ENCODE assay signal across 29 mouse cellular contexts in the genomic region with DNA sequence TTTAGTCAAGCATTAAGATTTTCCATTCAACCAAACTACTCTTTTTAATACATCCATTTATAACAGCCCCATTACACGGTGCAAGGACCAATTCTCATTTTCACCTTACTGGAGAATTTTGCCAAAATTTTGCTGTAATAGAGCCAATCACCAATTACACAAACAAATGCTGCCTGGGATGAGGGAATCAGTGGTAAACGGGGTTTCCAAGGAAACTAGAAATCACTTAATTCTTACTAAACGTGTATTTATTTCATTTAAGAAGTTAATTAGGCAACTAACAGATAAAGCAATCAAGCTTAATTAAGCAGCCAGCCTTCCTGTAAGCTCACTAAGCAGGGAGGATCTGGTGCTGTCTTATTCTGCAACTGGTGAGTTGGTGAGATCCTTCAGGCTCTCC. TPM values are rescaled to one million over a fixed set of nuclear protein-coding genes. Genes with fewer than 3 reads are reported as not detected.
DNase-seq lines count a peak whose midpoint lies in the region; ATAC-seq and TF ChIP-seq lines count a peak whose summit lies in the region.
"Had no signal": no experiment of that assay in that cellular context is flagged by ENCODE, and none has a peak within 500 bp of the region (broad histone marks: within the 10 kb centered on the region; RNA-seq: fewer than 3 reads in every experiment).

No protein-coding gene starts in this region.

- ATAC-seq in forebrain, embryonic 14.5 days = no peak; the same call in 1 of the 2 replicates
- ATAC-seq in forebrain, embryonic 12.5 days (ENCODE audit: low FRiP score) = no peak
- no peak for ATAC-seq in hindbrain, postnatal 0 days

- no peak overlapping the region for H3K27ac ChIP-seq in forebrain, embryonic 14.5 days (ENCODE audit: low read depth, low read length)
- H3K27ac ChIP-seq in forebrain, embryonic 12.5 days = no peak overlapping the region
- no peak overlapping the region for H3K27ac ChIP-seq in hindbrain, postnatal 0 days
- H3K27ac ChIP-seq in hindbrain, embryonic 10.5 days = no peak overlapping the region
- H3K27ac ChIP-seq: embryonic facial prominence, embryonic 13.5 days; embryonic facial prominence, embryonic 15.5 days; forebrain, embryonic 10.5 days had no signal

- H3K9me3 ChIP-seq in forebrain, embryonic 14.5 days (replicated peaks; ENCODE audit: control insufficient read depth, low read length) = no peaks in the 10 kb centered on the region
- H3K9me3 ChIP-seq in forebrain, embryonic 12.5 days = no peaks in the 10 kb centered on the region
- no peaks in the 10 kb centered on the region for H3K9me3 ChIP-seq in hindbrain, postnatal 0 days (ENCODE audit: low read length)
- 0 out of 2 replicates have a peak, but pooled peaks cover 3% of the 10 kb centered on the region for H3K9me3 ChIP-seq in hindbrain, embryonic 10.5 days
- H3K9me3 ChIP-seq: embryonic facial prominence, embryonic 13.5 days; embryonic facial prominence, embryonic 15.5 days; forebrain, embryonic 10.5 days had no signal

- no peaks in the 10 kb centered on the region for H3K27me3 ChIP-seq in forebrain, embryonic 14.5 days (replicated peaks; ENCODE audit: control insufficient read depth, insufficient read depth, low read length)
- H3K27me3 ChIP-seq in forebrain, embryonic 12.5 days = no peaks in the 10 kb centered on the region
- no peaks in the 10 kb centered on the region for H3K27me3 ChIP-seq in hindbrain, postnatal 0 days (ENCODE audit: insufficient read depth, low read length)
- H3K27me3 ChIP-seq in hindbrain, embryonic 10.5 days (ENCODE audit: insufficient read depth, poor library complexity, severe bottlenecking) = no peaks in the 10 kb centered on the region
- H3K27me3 ChIP-seq: embryonic facial prominence, embryonic 13.5 days; embryonic facial prominence, embryonic 15.5 days had no signal

- H3K9ac ChIP-seq in forebrain, embryonic 14.5 days (ENCODE audit: low read length) = no peak overlapping the region
- no peak overlapping the region for H3K9ac ChIP-seq in forebrain, embryonic 12.5 days
- no peak overlapping the region for H3K9ac ChIP-seq in hindbrain, postnatal 0 days (replicated peaks; ENCODE audit: low read length)
- H3K9ac ChIP-seq: embryonic facial prominence, embryonic 13.5 days; embryonic facial prominence, embryonic 15.5 days had no signal

- no peaks in the 10 kb centered on the region for H3K36me3 ChIP-seq in forebrain, embryonic 14.5 days (ENCODE audit: control insufficient read depth, insufficient read depth, low read length)
- H3K36me3 ChIP-seq in forebrain, embryonic 12.5 days (replicated peaks) = no peaks in the 10 kb centered on the region
- H3K36me3 ChIP-seq in hindbrain, postnatal 0 days (ENCODE audit: insufficient read depth, low read length) = no peaks in the 10 kb centered on the region
- no peaks in the 10 kb centered on the region for H3K36me3 ChIP-seq in hindbrain, embryonic 10.5 days
- H3K36me3 ChIP-seq: embryonic facial prominence, embryonic 13.5 days; embryonic facial prominence, embryonic 15.5 days; forebrain, embryonic 10.5 days had no signal

- intact Hi-C loops in left cerebral cortex, postnatal 10 days (cut with DNase I) = no loop called here

- TF ChIP-seq CTCF in hindbrain, postnatal 0 days (IDR thresholded peaks at IDR 0.05; ENCODE audit: low read depth) = no peak
- no peak for TF ChIP-seq CTCF in brain, embryonic 14.5 days (IDR thresholded peaks at IDR 0.05; ENCODE audit: borderline replicate concordance, extremely low read depth, insufficient read depth, insufficient read length)

- peak; percentile 56 for DNase-seq in forebrain, embryonic 14.5 days (ENCODE audit: low spot score)
- DNase-seq in hindbrain, postnatal 0 days (ENCODE audit: low spot score) = peak; percentile 10
- no peak for DNase-seq in hindbrain, embryonic 10.5 days (ENCODE audit: low spot score)
- peak; percentile 1 for DNase-seq in brain, adult 2 months (ENCODE audit: low read depth, low spot score)
- DNase-seq in brain, embryonic 14.5 days (ENCODE audit: low read depth) = peak; percentile 70
- DNase-seq in left cerebral cortex, postnatal 10 days (ENCODE audit: extremely low spot score in 1 of 2, low spot score in 2 of 2) = no peak
- DNase-seq in spleen, postnatal 10 days (ENCODE audit: low spot score in 2 of 2) = no peak
- DNase-seq: adrenal gland, adult 2 months; adrenal gland, postnatal 10 days; adrenal gland, postnatal 25 days; cerebellum, adult 11 months; cerebellum, adult 18-20 months; cerebellum, adult 8-10 months; cerebellum, adult 9-11 months; cerebellum, postnatal 14 days; cerebellum, postnatal 36 days; embryo, embryonic 11 days had no signal

- no peak overlapping the region for H3K4me3 ChIP-seq in forebrain, embryonic 14.5 days (ENCODE audit: low read depth, low read length)
- H3K4me3 ChIP-seq in forebrain, embryonic 12.5 days (replicated peaks) = no peak overlapping the region
- no peak overlapping the region for H3K4me3 ChIP-seq in hindbrain, postnatal 0 days (ENCODE audit: low read length)
- no peak overlapping the region for H3K4me3 ChIP-seq in hindbrain, embryonic 10.5 days
- H3K4me3 ChIP-seq: embryonic facial prominence, embryonic 13.5 days; embryonic facial prominence, embryonic 15.5 days; erythroblast, embryonic 14.5 days; forebrain, embryonic 10.5 days had no signal

- H3K4me1 ChIP-seq in forebrain, embryonic 14.5 days (ENCODE audit: control insufficient read depth, insufficient read depth, low read length) = no peaks in the 10 kb centered on the region
- no peaks in the 10 kb centered on the region for H3K4me1 ChIP-seq in forebrain, embryonic 12.5 days
- H3K4me1 ChIP-seq in hindbrain, postnatal 0 days (ENCODE audit: insufficient read depth, low read length) = no peaks in the 10 kb centered on the region
- no peaks in the 10 kb centered on the region for H3K4me1 ChIP-seq in hindbrain, embryonic 10.5 days (replicated peaks)
- H3K4me1 ChIP-seq: embryonic facial prominence, embryonic 13.5 days; embryonic facial prominence, embryonic 15.5 days; forebrain, embryonic 10.5 days had no signal

- WGBS in forebrain, embryonic 14.5 days = 25% methylated on average over 3 of the region's 3 CpGs
- WGBS in forebrain, embryonic 12.5 days = 42% methylated on average over 3 of the region's 3 CpGs
- 35% methylated on average over 3 of the region's 3 CpGs for WGBS in hindbrain, postnatal 0 days
- whole genome bisulfite sequencing in hindbrain, embryonic 10.5 days = 67% methylated on average over 3 of the region's 3 CpGs

- no peak for TF ChIP-seq POLR2A in brain, embryonic 14.5 days (IDR thresholded peaks at IDR 0.05; ENCODE audit: borderline replicate concordance, extremely low read depth, insufficient read depth, insufficient read length, poor library complexity, severe bottlenecking)

- no peak overlapping the region for H3K4me2 ChIP-seq in forebrain, embryonic 14.5 days (ENCODE audit: low read length)
- H3K4me2 ChIP-seq in forebrain, embryonic 12.5 days = no peak overlapping the region
- H3K4me2 ChIP-seq in hindbrain, postnatal 0 days (ENCODE audit: low read depth, low read length) = no peak overlapping the region
- H3K4me2 ChIP-seq: embryonic facial prominence, embryonic 13.5 days; embryonic facial prominence, embryonic 15.5 days had no signal

RNA-seq across cellular contexts. Expression of a gene that starts 11.9 kb away (rescaled TPM):
- polyA plus RNA-seq in forebrain, embryonic 14.5 days (2014; fragmentation: Nextera tagmentation; extraction: Ambion mirVana) = not detected in 2 replicates
- polyA plus RNA-seq in forebrain, embryonic 12.5 days (2016; fragmentation: Nextera tagmentation; extraction: Ambion mirVana) = not detected in 2 replicates
- total RNA-seq in hindbrain, postnatal 0 days (2014; rRNA removed) = not detected in 2 replicates
- polyA plus RNA-seq in hindbrain, postnatal 0 days (2015; fragmentation: Nextera tagmentation; extraction: Ambion mirVana) = not detected in 2 replicates
- not detected in 2 replicates for polyA plus RNA-seq in hindbrain, embryonic 10.5 days (2016; fragmentation: Nextera tagmentation; extraction: Ambion mirVana)
- polyA plus RNA-seq in brain, embryonic 14.5 days (2012; rRNA removed) = not detected in 2 replicates
- total RNA-seq in left cerebral cortex, postnatal 10 days (2021) = not detected
- total RNA-seq: adrenal gland, adult 2 months; adrenal gland, postnatal 10 days; adrenal gland, postnatal 25 days; adrenal gland, postnatal 4 days; common myeloid progenitor, adult 5-6 weeks; ES-E14; MEL had no signal
- polyA plus RNA-seq: adrenal gland, adult 2 months; C2C12; embryonic facial prominence, embryonic 11.5 days; embryonic facial prominence, embryonic 13.5 days; embryonic facial prominence, embryonic 15.5 days; erythroblast, embryonic 14.5 days; forebrain, embryonic 10.5 days; frontal cortex, adult 2 months had no signal

Comparison
In these comparisons a context has a peak if more than half of its experiments do, and no peak if none do; other contexts are left out.
1. DNase-seq: peak in forebrain, embryonic 14.5 days (single experiment), hindbrain, postnatal 0 days (single experiment), brain, adult 2 months (single experiment) and brain, embryonic 14.5 days (single experiment); none in hindbrain, embryonic 10.5 days (single experiment), left cerebral cortex, postnatal 10 days (0 of 2) and spleen, postnatal 10 days (0 of 2).